Mouse (Mus musculus) adrenal gland, adult 2 months (tissue): ENCODE results near the gene Tnks2. TPM values are rescaled to one million over a fixed set of nuclear protein-coding genes. Genes with fewer than 3 reads are reported as not detected.

Experiments
- DNase-seq: peaks from one replicate; pipeline ENCODE4 v3.0.0; 2021
- polyA plus RNA-seq: library from polyadenylated mRNA; depleted of rRNA; stranded (reverse); fragments of >200 nt; gene quantifications from 2 replicates; pipeline ENCODE4 v1.2.3, GENCODE M21; 2012
- total RNA-seq, 2 experiments: library from RNA; stranded (reverse); gene quantifications; 2 replicates each; pipeline ENCODE4 v1.2.3; 2021

The Tnks2 gene
- total and polyA plus RNA-seq, 3 experiments, result 17.4 to 99.1 (median 86.4) TPM

- no peak for DNase-seq
Measured at GRCm38 (mm10) chr19:36896791-36897569, 62.9 kb downstream of the Tnks2 start.

GRCm38 (mm10) chr19:36897778-36898177 lies 63.7 kb downstream of the Tnks2 start:
- DNase-seq, result peak; percentile 17

- no peak for DNase-seq
Measured at GRCm38 (mm10) chr19:36903377-36903776, 69.3 kb downstream of the Tnks2 start.

GRCm38 (mm10) chr19:36904211-36905007 lies 70.4 kb downstream of the Tnks2 start:
- peak; percentile 65 for DNase-seq

- DNase-seq, result no peak
Measured at GRCm38 (mm10) chr19:36909150-36909549, 75.1 kb downstream of the Tnks2 start.

- peak; percentile 64 for DNase-seq
Measured at GRCm38 (mm10) chr19:36909676-36910292, 75.8 kb downstream of the Tnks2 start.

GRCm38 (mm10) chr19:36910424-36911045 lies 76.5 kb downstream of the Tnks2 start:
- no peak for DNase-seq

- DNase-seq, result no peak
Measured at GRCm38 (mm10) chr19:36913064-36913463, 79.0 kb downstream of the Tnks2 start.

GRCm38 (mm10) chr19:36916206-36916605 lies 82.2 kb downstream of the Tnks2 start:
- no peak for DNase-seq

- DNase-seq, result no peak
Measured at GRCm38 (mm10) chr19:36916876-36917389, 82.9 kb downstream of the Tnks2 start.

- peak; percentile 91 for DNase-seq
Measured at GRCm38 (mm10) chr19:36918441-36919301, 84.6 kb downstream of the Tnks2 start.

- DNase-seq, result no peak
Measured at GRCm38 (mm10) chr19:36919466-36919865, 85.4 kb downstream of the Tnks2 start, which contains the start of gene Fgfbp3. Fgfbp3 (minus strand) TSS chr19:36919615.

- DNase-seq, result no peak
Measured at GRCm38 (mm10) chr19:36922015-36922414, 88.0 kb downstream of the Tnks2 start.

GRCm38 (mm10) chr19:36922936-36923335 lies 88.9 kb downstream of the Tnks2 start:
- DNase-seq, result no peak

- DNase-seq, result peak; percentile 91
Measured at GRCm38 (mm10) chr19:36925671-36926552, 91.9 kb downstream of the Tnks2 start, which contains the start of gene Btaf1. Btaf1 (plus strand) TSS chr19:36926079.

GRCm38 (mm10) chr19:36926553-36927236 lies 92.7 kb downstream of the Tnks2 start:
- no peak for DNase-seq

- no peak for DNase-seq
Measured at GRCm38 (mm10) chr19:36927800-36928361, 93.8 kb downstream of the Tnks2 start.

- no peak for DNase-seq
Measured at GRCm38 (mm10) chr19:36929816-36930215, 95.8 kb downstream of the Tnks2 start.

- no peak for DNase-seq
Measured at GRCm38 (mm10) chr19:36932097-36932496, 98.1 kb downstream of the Tnks2 start.
